Mouse (Mus musculus) monocyte, adult 5-6 weeks (primary cell): ENCODE data around the gene Pla2g2c. TPM values are rescaled to one million over a fixed set of nuclear protein-coding genes. Genes with fewer than 3 reads are reported as not detected.

Experiments used
- ATAC-seq: fragments of 153-309, 156-312 bp; replicated peaks from 2 replicates; pipeline ENCODE4 v1.8.0; 2017; ENCODE audit warnings: mild to moderate bottlenecking; ENCODE audit not compliant: low TSS enrichment, insufficient number of reproducible peaks, severe bottlenecking, poor library complexity, low FRiP score
- total RNA-seq: library from RNA; stranded (forward); fragments of 200-1000, 200-491, 200-594 nt; gene quantifications from 3 replicates; pipeline ENCODE4 v1.2.3, GENCODE M21; 2017

The Pla2g2c gene
- not detected in 3 replicates for total RNA-seq

DNA sequence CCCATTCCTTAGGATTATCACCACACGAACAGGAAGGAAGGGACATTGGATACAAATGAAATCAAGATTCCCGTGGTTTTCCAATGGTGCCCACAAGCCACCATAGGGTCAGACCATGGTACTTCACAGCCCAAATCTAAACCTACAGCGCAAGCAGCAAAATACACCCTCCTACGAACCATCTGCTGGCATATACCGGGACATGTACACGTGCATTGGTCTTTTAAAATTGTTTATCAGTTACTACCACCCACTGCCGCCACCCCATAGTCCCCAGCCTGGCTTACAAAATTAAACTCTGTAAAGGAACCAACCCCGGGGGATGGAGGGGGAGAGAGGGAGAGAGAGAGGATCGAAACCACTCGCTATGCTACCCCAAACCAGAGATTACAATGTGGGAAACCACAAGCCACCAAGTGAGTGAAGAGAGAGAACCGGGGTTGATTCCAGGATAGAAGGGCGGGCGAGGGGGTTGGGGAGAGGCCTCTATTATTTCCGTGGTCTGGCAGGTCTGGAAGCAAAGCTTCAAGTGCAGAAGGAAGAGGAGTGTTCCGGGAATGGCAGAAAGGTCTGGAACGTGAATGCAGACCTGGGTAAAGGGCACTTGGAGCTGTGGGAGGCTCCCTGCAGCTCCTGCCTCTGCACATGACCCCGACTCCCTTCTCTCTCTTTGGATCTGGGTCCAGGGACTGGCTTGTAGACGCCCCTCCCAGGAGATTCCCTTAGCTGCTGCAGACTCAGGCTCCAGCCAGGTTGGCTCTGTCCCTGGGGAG lies at the start of gene Pla2g2c:
Gene Pla2g2c, plus strand, starts transcription at position 439 of the 773 bp plus-strand sequence.
- no peak for ATAC-seq

DNA sequence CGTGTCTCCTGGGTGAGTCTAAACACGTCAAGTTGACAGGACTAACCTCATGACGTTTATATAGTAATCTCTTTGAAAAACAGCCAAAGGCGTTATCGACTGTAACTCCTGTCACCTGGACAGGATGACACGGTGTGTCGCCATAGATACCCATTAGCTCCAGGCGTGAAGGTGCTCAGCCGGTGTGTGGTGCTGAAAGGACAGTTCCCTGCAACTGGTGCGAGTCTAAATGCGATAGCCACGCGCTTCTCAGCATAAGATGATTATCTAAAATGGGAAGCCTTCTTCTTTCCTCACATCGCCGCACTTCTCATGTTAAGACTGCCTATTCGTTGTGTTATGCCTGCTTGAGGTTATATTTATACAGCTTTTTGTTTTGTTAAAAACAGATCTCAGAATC lies 48.1 kb upstream of the Pla2g2c start:
- no peak for ATAC-seq

DNA sequence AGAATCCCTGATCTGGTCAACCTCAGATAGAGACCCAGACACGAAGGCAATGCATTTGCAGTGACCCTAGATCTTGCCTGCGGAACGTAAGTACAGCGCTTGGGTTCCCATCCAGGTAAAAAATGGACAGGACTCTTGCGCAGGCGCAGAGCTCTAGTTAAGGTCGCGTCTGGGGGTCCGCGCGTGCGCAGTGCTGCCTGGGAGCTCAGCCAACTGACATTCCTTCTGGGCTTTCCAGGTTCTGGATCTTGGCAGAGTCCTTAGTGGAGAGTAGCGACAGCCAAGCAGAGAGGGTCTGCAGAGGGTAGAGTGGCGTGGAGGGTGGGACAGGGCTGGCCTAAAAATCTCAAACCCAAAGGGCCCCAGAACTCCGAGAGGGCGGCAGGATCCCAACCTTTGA lies 47.0 kb upstream of the Pla2g2c start:
- no peak for ATAC-seq

- ATAC-seq = no peak
Measured at GRCm38 (mm10) chr4:138680124-138680523, 44.5 kb upstream of the Pla2g2c start.

GRCm38 (mm10) chr4:138682760-138683159 lies 41.8 kb upstream of the Pla2g2c start:
- ATAC-seq = no peak

GRCm38 (mm10) chr4:138685813-138686212 lies 38.8 kb upstream of the Pla2g2c start:
- ATAC-seq = no peak

GRCm38 (mm10) chr4:138689094-138689512 lies 35.5 kb upstream of the Pla2g2c start:
- no peak for ATAC-seq

GRCm38 (mm10) chr4:138690561-138690960 lies 34.0 kb upstream of the Pla2g2c start:
- no peak for ATAC-seq

- no peak for ATAC-seq
Measured at GRCm38 (mm10) chr4:138691443-138692181, 33.0 kb upstream of the Pla2g2c start.

GRCm38 (mm10) chr4:138693043-138693692 lies 31.4 kb upstream of the Pla2g2c start:
- no peak for ATAC-seq

- no peak for ATAC-seq
Measured at GRCm38 (mm10) chr4:138696720-138697119, 27.9 kb upstream of the Pla2g2c start.

DNA sequence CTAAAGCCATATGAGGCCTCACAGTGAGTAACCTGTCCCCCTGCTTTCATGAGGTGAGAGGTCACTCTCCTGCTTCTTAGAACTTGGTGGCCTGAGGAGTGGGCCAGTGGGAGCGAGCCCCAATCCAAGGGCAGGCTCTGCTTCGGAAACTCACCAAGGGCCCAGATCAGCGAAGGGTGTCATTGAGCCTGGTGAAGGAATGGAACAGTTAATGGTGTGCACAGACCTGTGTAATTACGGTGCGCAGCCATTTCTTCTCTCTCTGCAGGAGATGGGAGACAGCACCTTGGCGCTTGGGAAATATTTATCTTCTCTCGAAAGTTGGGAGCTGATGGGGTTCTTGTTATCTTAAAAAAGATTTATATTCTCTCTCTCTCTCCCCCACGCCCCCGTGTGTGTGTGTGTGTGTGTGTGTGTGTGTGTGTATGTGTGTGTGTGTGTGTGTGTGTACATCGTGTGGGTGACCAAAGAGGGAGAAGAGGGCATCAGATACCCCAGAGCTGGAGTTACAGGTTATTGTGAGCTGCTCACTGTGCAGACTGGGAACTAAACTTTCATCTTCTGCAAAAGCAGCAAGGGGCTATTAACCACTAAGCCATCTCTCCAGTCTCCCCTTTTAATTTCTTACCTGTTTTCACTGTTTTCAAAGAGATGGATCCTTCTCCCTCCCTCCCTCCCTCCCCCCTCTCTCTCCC lies 27.3 kb upstream of the Pla2g2c start:
- no peak for ATAC-seq

DNA sequence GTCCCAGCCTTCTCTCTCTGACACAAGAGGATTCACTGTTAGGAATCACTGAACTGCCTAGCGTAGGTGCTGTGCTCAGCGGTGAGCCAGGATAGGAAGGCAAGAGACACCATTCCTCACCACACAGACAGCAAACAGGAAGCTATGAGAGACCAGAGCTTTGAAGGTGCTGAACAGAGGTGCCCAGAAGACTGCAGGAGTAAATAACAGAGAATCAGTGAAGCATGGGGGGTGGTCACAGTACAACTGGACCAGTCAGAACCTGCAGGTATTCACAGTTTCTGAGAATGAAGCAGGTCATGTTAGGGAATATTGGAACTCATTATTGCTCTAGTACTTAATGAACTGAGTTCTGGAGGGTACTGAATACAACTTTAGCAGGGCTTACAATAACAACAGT lies 26.3 kb upstream of the Pla2g2c start:
- no peak for ATAC-seq

GRCm38 (mm10) chr4:138700184-138700982 lies 24.2 kb upstream of the Pla2g2c start:
- no peak for ATAC-seq

- no peak for ATAC-seq
Measured at GRCm38 (mm10) chr4:138701111-138701510, 23.5 kb upstream of the Pla2g2c start.

- no peak for ATAC-seq
Measured at GRCm38 (mm10) chr4:138702031-138702430, 22.6 kb upstream of the Pla2g2c start.

DNA sequence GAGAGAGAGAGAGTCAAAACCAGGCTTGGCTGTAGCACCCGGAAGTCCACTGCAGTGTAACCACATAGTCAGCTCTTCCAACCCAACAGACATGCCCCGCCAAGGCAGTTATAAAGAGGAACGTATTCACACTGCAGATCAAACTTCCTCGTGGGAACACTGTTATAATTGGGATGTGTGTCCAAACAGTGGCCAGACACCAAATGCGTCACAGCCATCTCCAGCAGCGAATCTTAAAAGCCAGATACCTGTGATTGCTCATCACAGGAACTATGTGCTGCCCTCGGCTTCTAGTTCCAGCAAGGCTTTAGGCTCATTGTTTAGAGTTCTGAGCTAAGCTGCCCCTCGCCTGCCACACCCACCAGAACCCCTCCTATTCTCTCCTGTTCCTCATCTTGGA lies 22.1 kb upstream of the Pla2g2c start:
- no peak for ATAC-seq

DNA sequence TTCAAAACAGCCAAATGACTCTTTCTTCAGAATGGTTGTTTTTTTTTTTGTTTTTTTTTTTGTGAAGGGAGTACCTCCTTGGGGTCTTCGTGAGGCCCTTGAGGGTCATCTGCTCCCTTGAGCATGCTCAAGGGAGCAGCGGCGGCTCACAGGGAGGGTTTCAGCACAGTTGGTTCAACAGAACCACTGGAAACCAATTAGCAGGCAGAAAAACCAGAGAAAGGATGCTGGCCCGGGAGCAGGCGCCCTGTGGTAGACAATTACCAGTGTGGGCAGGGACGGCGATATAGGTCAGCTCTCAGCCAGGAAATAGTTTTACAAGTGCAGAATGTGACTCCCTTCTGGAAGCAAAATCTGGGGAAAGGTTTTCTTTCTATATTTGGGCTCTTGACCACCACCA lies 21.0 kb upstream of the Pla2g2c start:
- no peak for ATAC-seq
